ENCODE assay signal across 15 mouse cellular contexts in genomic region chr2:106454310-106454974, GRCm38 (mm10).
DNase-seq lines count a peak whose midpoint lies in the region; ATAC-seq and TF ChIP-seq lines count a peak whose summit lies in the region.
"Had no signal": no experiment of that assay in that cellular context is flagged by ENCODE, and none has a peak within 500 bp of the region (broad histone marks: within the 10 kb centered on the region; RNA-seq: fewer than 3 reads in every experiment).

No protein-coding gene starts in this region.

- H3K27me3 ChIP-seq in midbrain, embryonic 12.5 days: no peaks in the 10 kb centered on the region
- H3K27me3 ChIP-seq in midbrain, embryonic 10.5 days (ENCODE audit: low read depth, poor library complexity, severe bottlenecking): no peaks in the 10 kb centered on the region
- 0 out of 2 replicates have a peak, but pooled peaks cover 4% of the 10 kb centered on the region for H3K27me3 ChIP-seq in forebrain, embryonic 10.5 days (ENCODE audit: poor library complexity, severe bottlenecking)
- no peaks in the 10 kb centered on the region for H3K27me3 ChIP-seq in forebrain, embryonic 16.5 days (replicated peaks; ENCODE audit: control insufficient read depth, insufficient read depth, low read length)
- H3K27me3 ChIP-seq in midbrain, embryonic 16.5 days (ENCODE audit: control insufficient read depth, insufficient read depth, low read depth, low read length): no peaks in the 10 kb centered on the region
- no peaks in the 10 kb centered on the region for H3K27me3 ChIP-seq in intestine, postnatal 0 days (replicated peaks; ENCODE audit: control insufficient read depth, insufficient read depth, low read length)
- H3K27me3 ChIP-seq: embryonic facial prominence, embryonic 12.5 days; limb, embryonic 12.5 days; liver, embryonic 15.5 days; stomach, embryonic 15.5 days had no signal

- H3K4me1 ChIP-seq in midbrain, embryonic 12.5 days: no peaks in the 10 kb centered on the region; the same call in 1 of the 2 replicates
- H3K4me1 ChIP-seq in midbrain, embryonic 10.5 days: no peaks in the 10 kb centered on the region
- H3K4me1 ChIP-seq in forebrain, embryonic 10.5 days: peaks cover 18% of the 10 kb centered on the region
- H3K4me1 ChIP-seq in forebrain, embryonic 16.5 days (replicated peaks; ENCODE audit: control insufficient read depth, insufficient read depth, low read length): peaks cover 10% of the 10 kb centered on the region
- no peaks in the 10 kb centered on the region for H3K4me1 ChIP-seq in midbrain, embryonic 16.5 days (ENCODE audit: control insufficient read depth, insufficient read depth, low read length)
- H3K4me1 ChIP-seq in intestine, postnatal 0 days (replicated peaks; ENCODE audit: control insufficient read depth, insufficient read depth, low read length): no peaks in the 10 kb centered on the region
- H3K4me1 ChIP-seq: embryonic facial prominence, embryonic 12.5 days; liver, embryonic 15.5 days; stomach, embryonic 15.5 days had no signal

- ATAC-seq in midbrain, embryonic 12.5 days (ENCODE audit: low FRiP score, low read depth): peak; percentile 65; the same call in 1 of the 2 replicates
- peak; percentile 95 for ATAC-seq in forebrain, embryonic 16.5 days
- ATAC-seq in midbrain, embryonic 16.5 days: peak; percentile 76
- ATAC-seq in intestine, postnatal 0 days: no peak

- H3K4me2 ChIP-seq in midbrain, embryonic 12.5 days (replicated peaks): no peak overlapping the region
- no peak overlapping the region for H3K4me2 ChIP-seq in forebrain, embryonic 16.5 days (ENCODE audit: low read length)
- H3K4me2 ChIP-seq in midbrain, embryonic 16.5 days (ENCODE audit: low read length): no peak overlapping the region
- no peak overlapping the region for H3K4me2 ChIP-seq in intestine, postnatal 0 days (replicated peaks; ENCODE audit: low read depth)
- H3K4me2 ChIP-seq: embryonic facial prominence, embryonic 12.5 days; limb, embryonic 12.5 days; liver, embryonic 15.5 days; stomach, embryonic 15.5 days had no signal

- 60% methylated on average over 7 of the region's 7 CpGs for WGBS in midbrain, embryonic 12.5 days
- 68% methylated on average over 7 of the region's 7 CpGs for WGBS in midbrain, embryonic 10.5 days
- 52% methylated on average over 7 of the region's 7 CpGs for WGBS in forebrain, embryonic 10.5 days
- 7% methylated on average over 7 of the region's 7 CpGs for WGBS in forebrain, embryonic 16.5 days
- 45% methylated on average over 7 of the region's 7 CpGs for WGBS in midbrain, embryonic 16.5 days
- WGBS in intestine, postnatal 0 days: 63% methylated on average over 7 of the region's 7 CpGs

- H3K27ac ChIP-seq in midbrain, embryonic 12.5 days (replicated peaks): no peak overlapping the region
- H3K27ac ChIP-seq in midbrain, embryonic 10.5 days (replicated peaks): no peak overlapping the region
- H3K27ac ChIP-seq in forebrain, embryonic 10.5 days: peak overlapping the region; percentile 13; the same call in 1 of the 2 replicates
- H3K27ac ChIP-seq in forebrain, embryonic 16.5 days (ENCODE audit: low read length): peak overlapping the region; percentile 70
- H3K27ac ChIP-seq in midbrain, embryonic 16.5 days (ENCODE audit: low read length): no peak overlapping the region
- no peak overlapping the region for H3K27ac ChIP-seq in intestine, postnatal 0 days (ENCODE audit: low read depth, low read length)
- H3K27ac ChIP-seq: embryonic facial prominence, embryonic 12.5 days; kidney, postnatal 0 days; limb, embryonic 12.5 days; liver, embryonic 15.5 days; stomach, embryonic 15.5 days had no signal

- no peak overlapping the region for H3K9ac ChIP-seq in midbrain, embryonic 12.5 days (replicated peaks)
- no peak overlapping the region for H3K9ac ChIP-seq in forebrain, embryonic 16.5 days (replicated peaks; ENCODE audit: low read depth, low read length)
- no peak overlapping the region for H3K9ac ChIP-seq in midbrain, embryonic 16.5 days (ENCODE audit: low read depth, low read length)
- H3K9ac ChIP-seq in intestine, postnatal 0 days (ENCODE audit: low read depth, low read length): no peak overlapping the region
- H3K9ac ChIP-seq: embryonic facial prominence, embryonic 12.5 days; limb, embryonic 12.5 days; liver, embryonic 15.5 days; stomach, embryonic 15.5 days had no signal

- no peaks in the 10 kb centered on the region for H3K36me3 ChIP-seq in midbrain, embryonic 12.5 days
- no peaks in the 10 kb centered on the region for H3K36me3 ChIP-seq in midbrain, embryonic 10.5 days
- H3K36me3 ChIP-seq in forebrain, embryonic 10.5 days (replicated peaks): no peaks in the 10 kb centered on the region
- H3K36me3 ChIP-seq in forebrain, embryonic 16.5 days (ENCODE audit: control insufficient read depth, insufficient read depth): no peaks in the 10 kb centered on the region
- H3K36me3 ChIP-seq in midbrain, embryonic 16.5 days (ENCODE audit: control insufficient read depth, insufficient read depth, low read length): no peaks in the 10 kb centered on the region
- H3K36me3 ChIP-seq in intestine, postnatal 0 days (ENCODE audit: control insufficient read depth, insufficient read depth): no peaks in the 10 kb centered on the region
- H3K36me3 ChIP-seq: embryonic facial prominence, embryonic 12.5 days; limb, embryonic 12.5 days; liver, embryonic 15.5 days; stomach, embryonic 15.5 days had no signal

- H3K9me3 ChIP-seq in midbrain, embryonic 12.5 days: no peaks in the 10 kb centered on the region
- no peaks in the 10 kb centered on the region for H3K9me3 ChIP-seq in midbrain, embryonic 10.5 days (replicated peaks)
- no peaks in the 10 kb centered on the region for H3K9me3 ChIP-seq in forebrain, embryonic 10.5 days
- no peaks in the 10 kb centered on the region for H3K9me3 ChIP-seq in forebrain, embryonic 16.5 days (ENCODE audit: control insufficient read depth, low read length)
- H3K9me3 ChIP-seq in midbrain, embryonic 16.5 days (replicated peaks; ENCODE audit: control insufficient read depth, low read length, poor library complexity, severe bottlenecking): no peaks in the 10 kb centered on the region
- no peaks in the 10 kb centered on the region for H3K9me3 ChIP-seq in intestine, postnatal 0 days (ENCODE audit: control insufficient read depth)
- H3K9me3 ChIP-seq: embryonic facial prominence, embryonic 12.5 days; limb, embryonic 12.5 days; liver, embryonic 15.5 days; stomach, embryonic 15.5 days had no signal

- no peak for DNase-seq in midbrain, embryonic 10.5 days (ENCODE audit: low spot score)
- no peak for DNase-seq in forebrain, embryonic 10.5 days (ENCODE audit: extremely low spot score, low spot score)
- no peak for DNase-seq in T-cell, adult 2 months (ENCODE audit: low spot score)
- DNase-seq: cerebellum, adult 9-11 months; heart, adult 18-20 months; thymus, postnatal 14 days had no signal

- TF ChIP-seq CTCF in intestine, postnatal 0 days (IDR thresholded peaks at IDR 0.05; ENCODE audit: low read depth): no peak

- no peak overlapping the region for H3K4me3 ChIP-seq in midbrain, embryonic 12.5 days
- H3K4me3 ChIP-seq in midbrain, embryonic 10.5 days: no peak overlapping the region
- no peak overlapping the region for H3K4me3 ChIP-seq in forebrain, embryonic 10.5 days
- no peak overlapping the region for H3K4me3 ChIP-seq in forebrain, embryonic 16.5 days (replicated peaks; ENCODE audit: low read length)
- no peak overlapping the region for H3K4me3 ChIP-seq in midbrain, embryonic 16.5 days (ENCODE audit: low read depth, low read length)
- H3K4me3 ChIP-seq in intestine, postnatal 0 days (ENCODE audit: low read depth, low read length): no peak overlapping the region
- H3K4me3 ChIP-seq: embryonic facial prominence, embryonic 12.5 days; limb, embryonic 12.5 days; liver, embryonic 15.5 days; stomach, embryonic 15.5 days had no signal

Comparison
In these comparisons a context has a peak if more than half of its experiments do, and no peak if none do; other contexts are left out.
1. H3K27ac ChIP-seq: peak in forebrain, embryonic 10.5 days (single experiment) and forebrain, embryonic 16.5 days (single experiment); none in midbrain, embryonic 12.5 days (single experiment), midbrain, embryonic 10.5 days (single experiment), midbrain, embryonic 16.5 days (single experiment) and intestine, postnatal 0 days (single experiment).